Mouse (Mus musculus) E14TG2a.4 (cell line): ENCODE measurements at regions not wholly inside any gene's neighbourhood (a gene's known extent, or its start where the extent isn't known, plus 50 kb on each side); places are given as distances from the start of the nearest gene placed in this dataset.
"Not testable (repeated sequence)": the region's sequence is repeated elsewhere in the genome, so short reads cannot be mapped to it uniquely, and the experiment has no call there.

Source experiments
- CTCF ChIP-seq: conservative IDR thresholded peaks from 2 replicates; pipeline ENCODE4 v1.5.1; 2014; ENCODE audit warnings: low read length
- NANOG ChIP-seq: IDR thresholded peaks from 2 replicates; pipeline ENCODE4 v1.6.1; 2014; ENCODE audit warnings: borderline replicate concordance, low read length, mixed read lengths
- POU5F1 ChIP-seq: IDR thresholded peaks from 2 replicates; pipeline ENCODE4 v1.6.1; 2014; ENCODE audit warnings: low read length, borderline replicate concordance

DNA sequence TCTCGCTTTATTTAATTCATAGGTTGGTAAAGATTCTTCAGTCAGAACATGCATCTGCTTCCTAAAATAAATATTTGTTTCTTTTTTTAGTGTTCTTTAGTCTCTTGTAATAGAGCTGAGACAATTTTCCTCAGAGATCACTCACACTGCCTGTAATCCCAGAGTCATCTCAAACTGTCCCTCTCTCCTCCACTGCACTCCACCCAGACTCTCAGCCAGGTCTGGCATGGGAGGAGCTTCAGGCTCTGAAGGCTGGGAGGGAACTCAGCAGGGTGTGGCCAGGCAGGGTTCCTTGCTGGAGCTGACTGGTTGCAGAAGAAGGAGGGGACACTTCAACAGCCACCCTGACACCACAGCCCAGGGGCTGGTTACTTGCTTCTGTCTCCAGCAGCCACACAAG, 536.9 kb upstream of the Olfr1507 start:
- not testable (repeated sequence) for TF ChIP-seq CTCF, NANOG, POU5F1
